Mouse (Mus musculus): Measurements from ENCODE around the gene Apbb2.

GRCm38 (mm10) chr5:66345140-66345539, 273.4 kb downstream of the Apbb2 start:
- TF ChIP-seq POLR2A (IDR thresholded peaks at IDR 0.05; ENCODE audit: low read depth, low read length), result no peak
- no peak for TF ChIP-seq CTCF (IDR thresholded peaks at IDR 0.05; ENCODE audit: borderline replicate concordance, insufficient read depth, low read length)

All from embryonic fibroblast, embryonic 13.5 days (primary cell).